Mouse (Mus musculus) CH12F3 (cell line): ENCODE data around the gene Flt3l.
"Not testable (repeated sequence)": the region's sequence is repeated elsewhere in the genome, so short reads cannot be mapped to it uniquely, and the experiment has no call there.

Experiments used
- in situ Hi-C: fragments of 300-500 bp; cut with MboI; formaldehyde crosslinking; loops from 2 replicates; pipeline ENCODE4 v1.14.3; 2020; ENCODE audit warnings: low sequenced_read_pairs

The Flt3l gene

GRCm38 (mm10) chr7:45125649-45126048 lies 10.6 kb downstream of the Flt3l start:
- in situ Hi-C loops, result not testable (repeated sequence)

GRCm38 (mm10) chr7:45125144-45125600 lies 11.1 kb downstream of the Flt3l start:
- in situ Hi-C loops, result no loop called here

- in situ Hi-C loops, result no loop called here
These were observed 11.7 kb downstream of the Flt3l start, which contains the start of gene Rps11 for GRCm38 (mm10) chr7:45124224-45125143. Gene Rps11 (minus strand): TSS chr7:45124439.

GRCm38 (mm10) chr7:45123186-45123570 lies 13.1 kb downstream of the Flt3l start:
- in situ Hi-C loops, result no loop called here

- in situ Hi-C loops, result no loop called here
These were observed 13.6 kb downstream of the Flt3l start for GRCm38 (mm10) chr7:45122561-45123185.

GRCm38 (mm10) chr7:45121966-45122365 lies 14.3 kb downstream of the Flt3l start:
- in situ Hi-C loops, result no loop called here

GRCm38 (mm10) chr7:45121404-45121803 lies 14.8 kb downstream of the Flt3l start:
- in situ Hi-C loops, result no loop called here

GRCm38 (mm10) chr7:45119780-45120709 lies 16.2 kb downstream of the Flt3l start:
- in situ Hi-C loops, result no loop called here

GRCm38 (mm10) chr7:45118336-45118735 lies 17.9 kb downstream of the Flt3l start:
- in situ Hi-C loops, result no loop called here

GRCm38 (mm10) chr7:45117566-45117965 lies 18.7 kb downstream of the Flt3l start:
- in situ Hi-C loops, result no loop called here

GRCm38 (mm10) chr7:45113476-45113875 lies 22.8 kb downstream of the Flt3l start:
- in situ Hi-C loops, result no loop called here

GRCm38 (mm10) chr7:45112529-45112928 lies 23.7 kb downstream of the Flt3l start:
- in situ Hi-C loops, result no loop called here

- in situ Hi-C loops, result no loop called here
These were observed 24.3 kb downstream of the Flt3l start for GRCm38 (mm10) chr7:45111940-45112339.

GRCm38 (mm10) chr7:45110089-45110488 lies 26.1 kb downstream of the Flt3l start:
- in situ Hi-C loops, result not testable (repeated sequence)

GRCm38 (mm10) chr7:45107052-45107645 lies 29.1 kb downstream of the Flt3l start:
- in situ Hi-C loops, result no loop called here

GRCm38 (mm10) chr7:45106441-45106840 lies 29.8 kb downstream of the Flt3l start:
- in situ Hi-C loops, result no loop called here

- in situ Hi-C loops, result no loop called here
These were observed 30.7 kb downstream of the Flt3l start for GRCm38 (mm10) chr7:45105491-45105890.

- in situ Hi-C loops, result no loop called here
These were observed 31.3 kb downstream of the Flt3l start for GRCm38 (mm10) chr7:45104941-45105340.

- in situ Hi-C loops, result no loop called here
These were observed 32.5 kb downstream of the Flt3l start, which contains the start of gene Fcgrt for GRCm38 (mm10) chr7:45103652-45104180. Gene Fcgrt (minus strand): TSS chr7:45103851.

- in situ Hi-C loops, result no loop called here
These were observed 33.2 kb downstream of the Flt3l start for GRCm38 (mm10) chr7:45102940-45103585.
